Mouse (Mus musculus) MEL (cell line): ENCODE measurements around the gene Krtap14. TPM values are rescaled to one million over a fixed set of nuclear protein-coding genes. Genes with fewer than 3 reads are reported as not detected.

Source experiments
- DNase-seq: peaks from one replicate; pipeline ENCODE4 v3.0.0; 2011; ENCODE audit warnings: low read depth, low spot score
- H3K27ac ChIP-seq: 2 replicates; pipeline ENCODE4 v1.5.1; 2012; ENCODE audit warnings: low read depth, mild to moderate bottlenecking, control low read depth, low read length, moderate library complexity; ENCODE audit not compliant: control insufficient read depth
- H3K27me3 ChIP-seq, 2 experiments: fragments of 150-350 bp in 1 of 2; sonication (generic) in 1 of 2; 2 replicates each; pipeline ENCODE4 v1.6.1; 2012; ENCODE audit warnings: low read length in 2 of 2, mild to moderate bottlenecking in 2 of 2, improper control_type of control experiment in 1 of 2, moderate library complexity in 1 of 2; ENCODE audit not compliant: insufficient read depth in 2 of 2, control insufficient read depth in 1 of 2
- H3K36me3 ChIP-seq, 2 experiments: 2 replicates each; pipeline ENCODE4 v1.6.1; 2012 to 2014; ENCODE audit warnings: low read length in 2 of 2, improper control_type of control experiment in 1 of 2, inconsistent platforms in 1 of 2, mild to moderate bottlenecking in 1 of 2; ENCODE audit not compliant: insufficient read depth in 2 of 2, control insufficient read depth in 1 of 2
- H3K4me1 ChIP-seq, 2 experiments: fragments of 150-350 bp in 1 of 2; sonication (generic) in 1 of 2; 2 replicates each; pipeline ENCODE4 v1.6.1; 2012; ENCODE audit warnings: low read length in 2 of 2, improper control_type of control experiment in 1 of 2, mild to moderate bottlenecking in 1 of 2; ENCODE audit not compliant: insufficient read depth in 2 of 2, control insufficient read depth in 1 of 2
- H3K4me3 ChIP-seq, 2 experiments: fragments of 150-350 bp in 1 of 2; sonication (generic) in 1 of 2; 2 replicates each; pipeline ENCODE4 v1.5.1; 2012; ENCODE audit warnings: low read depth in 2 of 2, low read length in 2 of 2, mild to moderate bottlenecking in 2 of 2, moderate library complexity in 2 of 2, control low read depth in 1 of 2, improper control_type of control experiment in 1 of 2; ENCODE audit not compliant: control insufficient read depth in 1 of 2, insufficient read depth in 1 of 2
- H3K79me2 ChIP-seq: 2 replicates; pipeline ENCODE4 v1.6.1; 2012; ENCODE audit warnings: mild to moderate bottlenecking, low read length, moderate library complexity; ENCODE audit not compliant: control insufficient read depth, poor library complexity, insufficient read depth
- H3K9ac ChIP-seq: 2 replicates; pipeline ENCODE4 v1.6.1; 2012; ENCODE audit warnings: low read depth, mild to moderate bottlenecking, control low read depth, low read length, moderate library complexity; ENCODE audit not compliant: control insufficient read depth, poor library complexity, severe bottlenecking
- H3K9me3 ChIP-seq: fragments of 150-350 bp; sonication (generic); replicated peaks from 2 replicates; pipeline ENCODE4 v1.6.1; 2012; ENCODE audit warnings: mild to moderate bottlenecking, low read length, improper control_type of control experiment, moderate library complexity; ENCODE audit not compliant: insufficient read depth
- CTCF ChIP-seq, 3 experiments: IDR thresholded peaks in 2 of 3; conservative IDR thresholded peaks in 1 of 3; 2 replicates each; pipeline ENCODE4 v1.5.1; 2011 to 2012; ENCODE audit warnings: low read length in 3 of 3, low read depth in 2 of 3, mild to moderate bottlenecking in 2 of 3, improper control_type of control experiment in 1 of 3, inconsistent platforms in 1 of 3, mixed read lengths in 1 of 3, moderate library complexity in 1 of 3; ENCODE audit not compliant: control insufficient read depth in 1 of 3, insufficient read depth in 1 of 3, poor library complexity in 1 of 3, severe bottlenecking in 1 of 3
- ETS1 ChIP-seq: IDR thresholded peaks from 2 replicates; pipeline ENCODE4 v1.6.1; 2012; ENCODE audit warnings: low read depth, mild to moderate bottlenecking, inconsistent platforms, low read length, improper control_type of control experiment, moderate library complexity
- GABPA ChIP-seq: IDR thresholded peaks from 2 replicates; pipeline ENCODE4 v1.6.1; 2012; ENCODE audit warnings: low read depth, mild to moderate bottlenecking, inconsistent platforms, low read length, improper control_type of control experiment, moderate library complexity
- JUND ChIP-seq: IDR thresholded peaks from 2 replicates; pipeline ENCODE4 v1.6.1; 2011; ENCODE audit warnings: low read depth, mild to moderate bottlenecking, improper control_type of control experiment, low read length
- KAT2A ChIP-seq: conservative IDR thresholded peaks from 2 replicates; pipeline ENCODE4 v1.6.1; 2012; ENCODE audit warnings: low read depth, low read length, improper control_type of control experiment, inconsistent platforms
- MAFK ChIP-seq: IDR thresholded peaks from 2 replicates; pipeline ENCODE4 v1.6.1; 2011; ENCODE audit warnings: low read depth, mild to moderate bottlenecking, low read length, improper control_type of control experiment, borderline replicate concordance
- MAX ChIP-seq: IDR thresholded peaks from 2 replicates; pipeline ENCODE4 v1.6.1; 2011; ENCODE audit warnings: low read length, improper control_type of control experiment
- MAZ ChIP-seq: IDR thresholded peaks from 2 replicates; pipeline ENCODE4 v1.6.1; 2012; ENCODE audit warnings: low read depth, mild to moderate bottlenecking, inconsistent platforms, low read length, improper control_type of control experiment
- MEF2A ChIP-seq: IDR thresholded peaks from 2 replicates; pipeline ENCODE4 v1.6.1; 2014; ENCODE audit warnings: low read depth, mild to moderate bottlenecking, inconsistent platforms, low read length, improper control_type of control experiment; ENCODE audit not compliant: poor library complexity, insufficient replicate concordance, severe bottlenecking; ENCODE audit errors: extremely low read depth
- MYB ChIP-seq: IDR thresholded peaks from 2 replicates; pipeline ENCODE4 v1.6.1; 2011; ENCODE audit warnings: mild to moderate bottlenecking, low read depth, low read length, improper control_type of control experiment
- NELFE ChIP-seq: IDR thresholded peaks from 2 replicates; pipeline ENCODE4 v1.6.1; 2011; ENCODE audit warnings: low read depth, low read length, improper control_type of control experiment
- POLR2A ChIP-seq, 2 experiments: IDR thresholded peaks; 2 replicates each; pipeline ENCODE4 v1.6.1; 2011 to 2012; ENCODE audit warnings: low read length in 2 of 2, mild to moderate bottlenecking in 2 of 2, control low read depth in 1 of 2, improper control_type of control experiment in 1 of 2, low read depth in 1 of 2, moderate library complexity in 1 of 2; ENCODE audit not compliant: control insufficient read depth in 1 of 2, insufficient read depth in 1 of 2, poor library complexity in 1 of 2
- POLR2AphosphoS2 ChIP-seq: IDR thresholded peaks from 2 replicates; pipeline ENCODE4 v1.6.1; 2011; ENCODE audit warnings: low read length, improper control_type of control experiment
- RCOR1 ChIP-seq: IDR thresholded peaks from 2 replicates; pipeline ENCODE4 v1.6.1; 2012; ENCODE audit warnings: low read depth, mild to moderate bottlenecking, inconsistent platforms, low read length, improper control_type of control experiment
- TAL1 ChIP-seq: IDR thresholded peaks from 2 replicates; pipeline ENCODE4 v1.6.1; 2012; ENCODE audit warnings: mild to moderate bottlenecking, inconsistent platforms, low read length, moderate library complexity, mixed read lengths
- TBP ChIP-seq: IDR thresholded peaks from 2 replicates; pipeline ENCODE4 v1.8.0; 2011; ENCODE audit warnings: low read depth, low read length, improper control_type of control experiment
- USF1 ChIP-seq: IDR thresholded peaks from 2 replicates; pipeline ENCODE4 v1.6.1; 2014; ENCODE audit warnings: low read depth, mild to moderate bottlenecking, inconsistent platforms, low read length, improper control_type of control experiment, moderate library complexity
- ZC3H11A ChIP-seq: IDR thresholded peaks from 2 replicates; pipeline ENCODE4 v1.6.1; 2012; ENCODE audit warnings: low read depth, mild to moderate bottlenecking, inconsistent platforms, low read length, improper control_type of control experiment
- ZMIZ1 ChIP-seq: IDR thresholded peaks from 2 replicates; pipeline ENCODE4 v1.6.1; 2012; ENCODE audit warnings: low read depth, mild to moderate bottlenecking, inconsistent platforms, low read length, improper control_type of control experiment, moderate library complexity
- polyA plus RNA-seq, 2 experiments: library from polyadenylated mRNA; stranded (reverse) in 1 of 2; unstranded in 1 of 2; fragments of >175 nt in 1 of 2; fragments of >200 nt in 1 of 2; gene quantifications; 2 replicates each; pipeline versions ENCODE4 v1.2.1 to v1.2.4; 2012; ENCODE audit warnings: low replicate concordance in 2 of 2, low read depth in 1 of 2; ENCODE audit not compliant: insufficient read length in 2 of 2, insufficient read depth in 1 of 2, missing spikeins in 1 of 2
- total RNA-seq: library from RNA; depleted of rRNA; stranded (reverse); fragments of 300-350 nt; gene quantifications from 2 replicates; pipeline ENCODE4 v1.2.3, GENCODE M21; 2012; rRNA removed

Krtap14 gene
- total and polyA plus RNA-seq, 3 experiments, result not detected

- Histone ChIP-seq H3K27me3 (no peaks in the 10 kb centered on the region), H3K27ac (no peak within 1 kb of the TSS), H3K4me3 (no peak within 1 kb of the TSS), H3K79me2 (no peaks in the 10 kb centered on the region), H3K9me3 (no peaks in the 10 kb centered on the region), H3K4me1 (no peaks in the 10 kb centered on the region), H3K9ac (no peak within 1 kb of the TSS), H3K36me3 (no peaks in the 10 kb centered on the region)
- TF ChIP-seq POLR2AphosphoS2, result no peak
- TF ChIP-seq ZC3H11A, result no peak
- TF ChIP-seq MAX, result no peak
- no peak for TF ChIP-seq MYB
- TF ChIP-seq KAT2A, result no peak
- TF ChIP-seq MEF2A, result no peak
- no peak for TF ChIP-seq JUND
- no peak for TF ChIP-seq MAZ
- TF ChIP-seq GABPA, result no peak
- no peak for TF ChIP-seq RCOR1
- no peak for TF ChIP-seq NELFE
- no peak for TF ChIP-seq ETS1
- TF ChIP-seq CTCF (IDR thresholded peaks at IDR 0.05 in 2 of 3, conservative IDR thresholded peaks at IDR 0.05 in 1 of 3; ENCODE audit: control insufficient read depth in 1 of 3, insufficient read depth in 1 of 3, low read depth in 2 of 3, low read length in 3 of 3, poor library complexity in 1 of 3, severe bottlenecking in 1 of 3), result no peak
- TF ChIP-seq POLR2A (IDR thresholded peaks at IDR 0.05; ENCODE audit: control insufficient read depth in 1 of 2, insufficient read depth in 1 of 2, low read depth in 1 of 2, low read length in 2 of 2, poor library complexity in 1 of 2), result no peak
- TF ChIP-seq USF1, result no peak
- TF ChIP-seq ZMIZ1, result no peak
- TF ChIP-seq TAL1, result no peak
- no peak for TF ChIP-seq MAFK
- DNase-seq, result no peak
Observed at GRCm38 (mm10) chr16:88777596-88777995, 48.3 kb downstream of the Krtap14 start, which contains the start of gene Gm5965. TSS of gene Gm5965 (plus strand) at chr16:88777896.

GRCm38 (mm10) chr16:88774106-88774505 lies 51.8 kb downstream of the Krtap14 start, which contains the start of gene 2310057N15Rik:
TSS of gene 2310057N15Rik (minus strand) at chr16:88774206.
- no peak within 1 kb of the TSS for H3K4me3 ChIP-seq
- no peak within 1 kb of the TSS for H3K9ac ChIP-seq
- H3K9me3 ChIP-seq, result no peaks in the 10 kb centered on the region
- no peaks in the 10 kb centered on the region for H3K27me3 ChIP-seq
- H3K79me2 ChIP-seq, result no peaks in the 10 kb centered on the region
- DNase-seq, result no peak
- H3K4me1 ChIP-seq, result no peaks in the 10 kb centered on the region
- TF ChIP-seq MAFK, result no peak
- no peak for TF ChIP-seq TBP
- H3K27ac ChIP-seq, result no peak within 1 kb of the TSS
- H3K36me3 ChIP-seq, result no peaks in the 10 kb centered on the region

Other genes with a start within 250 kb of the Krtap14 start
- not detected in 2 replicates for gene Krtap24-1, start 213.9 kb downstream of the Krtap14 start, total RNA-seq
- gene Krtap24-1, start 213.9 kb downstream of the Krtap14 start, polyA plus RNA-seq, result not detected
- not detected in 2 replicates for gene 2310079G19Rik, start 198.5 kb downstream of the Krtap14 start, total RNA-seq
- gene 2310079G19Rik, start 198.5 kb downstream of the Krtap14 start, polyA plus RNA-seq, result not detected
- gene Krtap26-1, start 178.3 kb downstream of the Krtap14 start, total RNA-seq, result not detected in 2 replicates
- not detected for gene Krtap26-1, start 178.3 kb downstream of the Krtap14 start, polyA plus RNA-seq
- not detected in 2 replicates for gene Krtap27-1, start 154.5 kb downstream of the Krtap14 start, total RNA-seq
- gene Krtap27-1, start 154.5 kb downstream of the Krtap14 start, polyA plus RNA-seq, result not detected
- not detected in 2 replicates for gene 2310061N02Rik, start 118.2 kb downstream of the Krtap14 start, total RNA-seq
- gene 2310061N02Rik, start 118.2 kb downstream of the Krtap14 start, polyA plus RNA-seq, result not detected
- not detected in 2 replicates for gene Krtap13-1, start 97.3 kb downstream of the Krtap14 start, total RNA-seq
- gene Krtap13-1, start 97.3 kb downstream of the Krtap14 start, polyA plus RNA-seq, result not detected
- not detected in 2 replicates for gene Krtap13, start 74.5 kb downstream of the Krtap14 start, total RNA-seq
- not detected for gene Krtap13, start 74.5 kb downstream of the Krtap14 start, polyA plus RNA-seq
- not detected in 2 replicates for gene 2310034C09Rik, start 67.3 kb downstream of the Krtap14 start, total RNA-seq
- not detected for gene 2310034C09Rik, start 67.3 kb downstream of the Krtap14 start, polyA plus RNA-seq
- not detected in 2 replicates for gene 2310057N15Rik, start 51.9 kb downstream of the Krtap14 start, total RNA-seq
- gene 2310057N15Rik, start 51.9 kb downstream of the Krtap14 start, polyA plus RNA-seq, result not detected
- not detected in 2 replicates for gene Gm5965, start 48.2 kb downstream of the Krtap14 start, total RNA-seq
- not detected for gene Gm5965, start 48.2 kb downstream of the Krtap14 start, polyA plus RNA-seq
- gene Gm20741, start 13.9 kb downstream of the Krtap14 start, total RNA-seq, result not detected in 2 replicates
- gene Gm20741, start 13.9 kb downstream of the Krtap14 start, polyA plus RNA-seq, result not detected
- gene Krtap15, start 5.9 kb downstream of the Krtap14 start, total RNA-seq, result not detected in 2 replicates
- not detected for gene Krtap15, start 5.9 kb downstream of the Krtap14 start, polyA plus RNA-seq
- not detected in 2 replicates for gene Krtap19-1, start 43.3 kb upstream of the Krtap14 start, total RNA-seq
- not detected for gene Krtap19-1, start 43.3 kb upstream of the Krtap14 start, polyA plus RNA-seq
- not detected in 2 replicates for gene Krtap19-2, start 48.1 kb upstream of the Krtap14 start, total RNA-seq
- gene Krtap19-2, start 48.1 kb upstream of the Krtap14 start, polyA plus RNA-seq, result not detected
- not detected in 2 replicates for gene Krtap19-3, start 51.9 kb upstream of the Krtap14 start, total RNA-seq
- gene Krtap19-3, start 51.9 kb upstream of the Krtap14 start, polyA plus RNA-seq, result not detected
- not detected in 2 replicates for gene Krtap19-4, start 58.9 kb upstream of the Krtap14 start, total RNA-seq
- not detected for gene Krtap19-4, start 58.9 kb upstream of the Krtap14 start, polyA plus RNA-seq
- gene Krtap19-5, start 70.3 kb upstream of the Krtap14 start, total RNA-seq, result not detected in 2 replicates
- gene Krtap19-5, start 70.3 kb upstream of the Krtap14 start, polyA plus RNA-seq, result not detected
- not detected in 2 replicates for gene Krtap19-9b, start 106.1 kb upstream of the Krtap14 start, total RNA-seq
- gene Krtap19-9b, start 106.1 kb upstream of the Krtap14 start, polyA plus RNA-seq, result not detected
- not detected in 2 replicates for gene Krtap16-3, start 136.7 kb upstream of the Krtap14 start, total RNA-seq
- gene Krtap16-3, start 136.7 kb upstream of the Krtap14 start, polyA plus RNA-seq, result not detected
- gene Krtap22-2, start 184.6 kb upstream of the Krtap14 start, total RNA-seq, result not detected in 2 replicates
- not detected for gene Krtap22-2, start 184.6 kb upstream of the Krtap14 start, polyA plus RNA-seq
- gene Gm10229, start 189.1 kb upstream of the Krtap14 start, total RNA-seq, result not detected in 2 replicates
- gene Gm10229, start 189.1 kb upstream of the Krtap14 start, polyA plus RNA-seq, result not detected
- not detected in 2 replicates for gene Krtap6-1, start 205.6 kb upstream of the Krtap14 start, total RNA-seq
- not detected for gene Krtap6-1, start 205.6 kb upstream of the Krtap14 start, polyA plus RNA-seq
- gene Gm10228, start 215.3 kb upstream of the Krtap14 start, total RNA-seq, result not detected in 2 replicates
- not detected for gene Gm10228, start 215.3 kb upstream of the Krtap14 start, polyA plus RNA-seq
- gene Krtap6-5, start 221.7 kb upstream of the Krtap14 start, total RNA-seq, result not detected in 2 replicates
- gene Krtap6-5, start 221.7 kb upstream of the Krtap14 start, polyA plus RNA-seq, result not detected
- gene 1110025L11Rik, start 237.9 kb upstream of the Krtap14 start, total RNA-seq, result not detected in 2 replicates
- not detected for gene 1110025L11Rik, start 237.9 kb upstream of the Krtap14 start, polyA plus RNA-seq